Mouse (Mus musculus) stomach, embryonic 15.5 days (tissue): ENCODE results near the gene Pbx3. TPM values are rescaled to one million over a fixed set of nuclear protein-coding genes. Genes with fewer than 3 reads are reported as not detected.

Experiments
- ATAC-seq: fragments of 200-750 bp; cut with Nextera tagmentation; 2 replicates; pipeline ENCODE4 v1.8.0; 2017; ENCODE audit warnings: low read depth, moderate number of reproducible peaks, moderate TSS enrichment; ENCODE audit not compliant: insufficient read depth, low FRiP score
- H3K27ac ChIP-seq: fragments of 300-500 bp; sonication (generic); 2 replicates; pipeline ENCODE4 v1.5.1; 2015; ENCODE audit warnings: mild to moderate bottlenecking, inconsistent platforms
- H3K27me3 ChIP-seq: fragments of 300-500 bp; sonication (generic); replicated peaks from 2 replicates; pipeline ENCODE4 v1.6.1; 2015; ENCODE audit warnings: inconsistent platforms
- H3K36me3 ChIP-seq: fragments of 300-500 bp; sonication (generic); 2 replicates; pipeline ENCODE4 v1.6.1; 2015; ENCODE audit warnings: inconsistent platforms
- H3K4me1 ChIP-seq: fragments of 300-500 bp; sonication (generic); 2 replicates; pipeline ENCODE4 v1.6.1; 2015; ENCODE audit warnings: inconsistent platforms
- H3K4me2 ChIP-seq: fragments of 300-500 bp; sonication (generic); 2 replicates; pipeline ENCODE4 v1.6.1; 2015; ENCODE audit warnings: mild to moderate bottlenecking, inconsistent platforms
- H3K4me3 ChIP-seq: fragments of 300-500 bp; sonication (generic); replicated peaks from 2 replicates; pipeline ENCODE4 v1.5.1; 2015; ENCODE audit warnings: inconsistent platforms
- H3K9ac ChIP-seq: fragments of 300-500 bp; sonication (generic); 2 replicates; pipeline ENCODE4 v1.6.1; 2015; ENCODE audit warnings: inconsistent platforms
- H3K9me3 ChIP-seq: fragments of 300-500 bp; sonication (generic); 2 replicates; pipeline ENCODE4 v1.6.1; 2016; ENCODE audit warnings: inconsistent platforms
- WGBS: fragments of 180-500 bp; shearing (Covaris S2); methylation state at CpG from one replicate; pipeline ENCODE4 v1.1.7; 2015; 5-methylcytosine and 5-hydroxymethylcytosine counted together
- polyA plus RNA-seq: library from polyadenylated mRNA; unstranded; fragments of >200 nt; fragmentation: Nextera tagmentation; extraction: Ambion mirVana; gene quantifications from 2 replicates; pipeline ENCODE4 v1.2.1, GENCODE M21; 2015

Pbx3 gene
- 26.1 and 32.4 TPM in 2 replicates for polyA plus RNA-seq

GRCm38 (mm10) chr2:34372305-34373301 is at the start of gene Pbx3:
Gene Pbx3 (minus strand): TSS chr2:34373142.
- under 1% methylated on average over 73 of the region's 102 CpGs for WGBS
- H3K9ac ChIP-seq = peak within 1 kb of the TSS; percentile 92
- ATAC-seq = peak; percentile 94
- peak within 1 kb of the TSS; percentile 98 for H3K27ac ChIP-seq
- H3K36me3 ChIP-seq = no peaks in the 10 kb centered on the region
- no peaks in the 10 kb centered on the region for H3K9me3 ChIP-seq
- H3K4me1 ChIP-seq = peaks cover 12% of the 10 kb centered on the region; the same call in 1 of the 2 replicates
- peak within 1 kb of the TSS; percentile 95 for H3K4me2 ChIP-seq
- H3K4me3 ChIP-seq = peak within 1 kb of the TSS; percentile 90
- H3K27me3 ChIP-seq = no peaks in the 10 kb centered on the region

GRCm38 (mm10) chr2:34420256-34420655 is 47.3 kb upstream of the Pbx3 start:
- no peak for ATAC-seq
- peaks cover 4% of the 10 kb centered on the region; the same call in 1 of the 2 replicates for H3K36me3 ChIP-seq

GRCm38 (mm10) chr2:34409741-34410340 is 36.9 kb upstream of the Pbx3 start:
- 67% methylated on average over 5 of the region's 5 CpGs for WGBS
- Histone ChIP-seq H3K27ac (0 out of 2 replicates have a peak overlapping the region, but pooled peaks have one; percentile 26), H3K36me3 (no peaks in the 10 kb centered on the region), H3K4me3 (no peak overlapping the region), H3K9me3 (no peaks in the 10 kb centered on the region), H3K27me3 (no peaks in the 10 kb centered on the region), H3K4me2 (no peak overlapping the region), H3K4me1 (peaks cover 9% of the 10 kb centered on the region; the same call in 1 of the 2 replicates), H3K9ac (no peak overlapping the region)
- ATAC-seq = no peak

More at GRCm38 (mm10) chr2:34420256-34420655, 47.3 kb upstream of the Pbx3 start:
- WGBS = 28% methylated on average over 1 of the region's 1 CpGs
- no peak overlapping the region for H3K4me3 ChIP-seq
- no peaks in the 10 kb centered on the region for H3K9me3 ChIP-seq
- H3K4me1 ChIP-seq = no peaks in the 10 kb centered on the region
- H3K27ac ChIP-seq = no peak overlapping the region
- H3K9ac ChIP-seq = no peak overlapping the region
- no peak overlapping the region for H3K4me2 ChIP-seq
- no peaks in the 10 kb centered on the region for H3K27me3 ChIP-seq

- WGBS = 93% methylated on average over 10 of the region's 10 CpGs
- Histone ChIP-seq H3K9me3 (no peaks in the 10 kb centered on the region), H3K36me3 (no peaks in the 10 kb centered on the region), H3K4me1 (peaks cover 9% of the 10 kb centered on the region; the same call in 1 of the 2 replicates), H3K9ac (no peak overlapping the region), H3K4me2 (no peak overlapping the region), H3K27ac (no peak overlapping the region), H3K4me3 (no peak overlapping the region), H3K27me3 (no peaks in the 10 kb centered on the region)
- no peak for ATAC-seq
These were observed 35.4 kb upstream of the Pbx3 start for GRCm38 (mm10) chr2:34408341-34408740.

- H3K9ac ChIP-seq = peak overlapping the region; percentile 93; the same call in 1 of the 2 replicates
- no peaks in the 10 kb centered on the region for H3K27me3 ChIP-seq
- H3K36me3 ChIP-seq = no peaks in the 10 kb centered on the region
- H3K27ac ChIP-seq = no peak overlapping the region
- peak overlapping the region; percentile 78 for H3K4me3 ChIP-seq
- H3K9me3 ChIP-seq = no peaks in the 10 kb centered on the region
- 46% methylated on average over 7 of the region's 7 CpGs for WGBS
- no peak for ATAC-seq
- H3K4me1 ChIP-seq = peaks cover 9% of the 10 kb centered on the region; the same call in 1 of the 2 replicates
- peak overlapping the region; percentile 72 for H3K4me2 ChIP-seq
These were observed 34.7 kb upstream of the Pbx3 start for GRCm38 (mm10) chr2:34407596-34407995.

- Histone ChIP-seq H3K4me1 (peaks cover 9% of the 10 kb centered on the region; the same call in 1 of the 2 replicates), H3K9me3 (no peaks in the 10 kb centered on the region), H3K27ac (peak within 1 kb of the TSS; percentile 67; the same call in 1 of the 2 replicates), H3K27me3 (no peaks in the 10 kb centered on the region), H3K4me3 (peak within 1 kb of the TSS; percentile 78), H3K36me3 (no peaks in the 10 kb centered on the region), H3K9ac (peak within 1 kb of the TSS; percentile 93), H3K4me2 (peak within 1 kb of the TSS; percentile 72)
- WGBS = under 1% methylated on average over 68 of the region's 68 CpGs
- ATAC-seq = peak; percentile 99
These were observed 33.9 kb upstream of the Pbx3 start, which contains the start of gene Mapkap1 for GRCm38 (mm10) chr2:34406601-34407464. Gene Mapkap1 (plus strand): TSS chr2:34406771.

- no peak overlapping the region for H3K27ac ChIP-seq
- H3K27me3 ChIP-seq = no peaks in the 10 kb centered on the region
- 68% methylated on average over 4 of the region's 4 CpGs for WGBS
- no peak overlapping the region for H3K4me2 ChIP-seq
- no peaks in the 10 kb centered on the region for H3K4me1 ChIP-seq
- H3K36me3 ChIP-seq = no peaks in the 10 kb centered on the region
- no peak overlapping the region for H3K9ac ChIP-seq
- no peak for ATAC-seq
- no peak overlapping the region for H3K4me3 ChIP-seq
- no peaks in the 10 kb centered on the region for H3K9me3 ChIP-seq
These were observed 26.6 kb upstream of the Pbx3 start for GRCm38 (mm10) chr2:34399535-34399934.

GRCm38 (mm10) chr2:34378930-34379329 is 6.0 kb upstream of the Pbx3 start:
- 88% methylated on average over 2 of the region's 2 CpGs for WGBS
- Histone ChIP-seq H3K4me3 (no peak overlapping the region), H3K9ac (no peak overlapping the region), H3K9me3 (no peaks in the 10 kb centered on the region), H3K36me3 (no peaks in the 10 kb centered on the region), H3K27ac (no peak overlapping the region), H3K27me3 (no peaks in the 10 kb centered on the region), H3K4me1 (no peaks in the 10 kb centered on the region), H3K4me2 (no peak overlapping the region)
- ATAC-seq = no peak

GRCm38 (mm10) chr2:34374349-34374748 is 1.4 kb upstream of the Pbx3 start:
- no peaks in the 10 kb centered on the region for H3K36me3 ChIP-seq
- H3K9ac ChIP-seq = no peak overlapping the region
- H3K27me3 ChIP-seq = no peaks in the 10 kb centered on the region
- 60% methylated on average over 2 of the region's 2 CpGs for WGBS
- H3K27ac ChIP-seq = no peak overlapping the region
- ATAC-seq = no peak
- H3K4me2 ChIP-seq = no peak overlapping the region
- peaks cover 6% of the 10 kb centered on the region; the same call in 1 of the 2 replicates for H3K4me1 ChIP-seq
- H3K9me3 ChIP-seq = no peaks in the 10 kb centered on the region
- H3K4me3 ChIP-seq = no peak overlapping the region

- no peaks in the 10 kb centered on the region for H3K9me3 ChIP-seq
- whole genome bisulfite sequencing = 38% methylated on average over 3 of the region's 3 CpGs
- H3K36me3 ChIP-seq = no peaks in the 10 kb centered on the region
- peaks cover 6% of the 10 kb centered on the region; the same call in 1 of the 2 replicates for H3K4me1 ChIP-seq
- H3K27ac ChIP-seq = no peak overlapping the region
- H3K9ac ChIP-seq = no peak overlapping the region
- no peak for ATAC-seq
- no peaks in the 10 kb centered on the region for H3K27me3 ChIP-seq
- no peak overlapping the region for H3K4me3 ChIP-seq
- peak overlapping the region; percentile 95; the same call in 1 of the 2 replicates for H3K4me2 ChIP-seq
These were observed 944 bp upstream of the Pbx3 start for GRCm38 (mm10) chr2:34373886-34374285.
